Mouse (Mus musculus) frontal cortex, postnatal 10 days (tissue): ENCODE measurements around the gene Alg2.

Source experiments
- DNase-seq, 2 experiments: peaks; one replicate each; pipeline ENCODE4 v3.0.0; 2022; ENCODE audit warnings: low spot score in 2 of 2, mixed read lengths in 1 of 2

Alg2 gene

GRCm38 (mm10) chr4:47473968-47474729 is at the start of gene Alg2, which contains the start of gene Sec61b:
TSS of gene Alg2 (minus strand) at chr4:47474333.
TSS of gene Sec61b (plus strand) at chr4:47474658.
- DNase-seq, result peak; percentile 94 to 95

DNA sequence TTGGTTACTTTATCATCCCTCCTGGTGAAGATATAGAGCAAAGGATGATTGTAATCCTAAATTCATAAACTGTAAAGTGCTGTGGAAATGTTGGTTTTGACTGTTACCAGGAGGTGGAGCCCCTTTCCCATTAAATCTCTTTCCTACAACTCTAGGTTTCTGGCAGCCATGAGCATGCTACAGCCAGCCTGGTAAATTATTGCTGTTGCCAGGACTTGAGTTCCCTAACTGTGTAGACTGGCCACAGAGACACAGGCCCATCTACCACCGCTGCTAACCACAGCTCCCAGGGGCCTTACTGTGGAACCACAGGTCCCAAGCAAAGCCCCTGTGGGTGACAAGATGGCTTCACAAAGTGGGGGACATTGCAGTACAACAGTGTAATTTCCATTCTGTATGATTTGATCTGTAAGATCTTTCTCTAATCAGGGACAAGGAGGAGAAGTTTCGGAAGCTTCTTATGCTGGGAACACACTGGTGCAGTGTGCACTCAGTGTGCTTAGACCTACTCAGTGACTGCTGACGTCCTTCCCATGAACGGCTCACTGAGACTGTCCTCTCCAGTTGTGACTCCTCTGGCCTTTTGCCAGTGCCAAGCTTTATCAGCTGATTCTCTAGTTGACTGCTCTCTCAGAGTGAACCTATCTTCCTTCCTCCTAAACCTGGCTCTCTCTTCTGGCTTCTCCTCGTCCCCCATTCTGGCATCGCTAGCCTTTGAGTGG is 47.9 kb upstream of the Alg2 start:
- DNase-seq, result peak in 1 of 2 experiments; percentile 27

- no peak for DNase-seq
Observed at GRCm38 (mm10) chr4:47520076-47520475, 45.9 kb upstream of the Alg2 start.

DNA sequence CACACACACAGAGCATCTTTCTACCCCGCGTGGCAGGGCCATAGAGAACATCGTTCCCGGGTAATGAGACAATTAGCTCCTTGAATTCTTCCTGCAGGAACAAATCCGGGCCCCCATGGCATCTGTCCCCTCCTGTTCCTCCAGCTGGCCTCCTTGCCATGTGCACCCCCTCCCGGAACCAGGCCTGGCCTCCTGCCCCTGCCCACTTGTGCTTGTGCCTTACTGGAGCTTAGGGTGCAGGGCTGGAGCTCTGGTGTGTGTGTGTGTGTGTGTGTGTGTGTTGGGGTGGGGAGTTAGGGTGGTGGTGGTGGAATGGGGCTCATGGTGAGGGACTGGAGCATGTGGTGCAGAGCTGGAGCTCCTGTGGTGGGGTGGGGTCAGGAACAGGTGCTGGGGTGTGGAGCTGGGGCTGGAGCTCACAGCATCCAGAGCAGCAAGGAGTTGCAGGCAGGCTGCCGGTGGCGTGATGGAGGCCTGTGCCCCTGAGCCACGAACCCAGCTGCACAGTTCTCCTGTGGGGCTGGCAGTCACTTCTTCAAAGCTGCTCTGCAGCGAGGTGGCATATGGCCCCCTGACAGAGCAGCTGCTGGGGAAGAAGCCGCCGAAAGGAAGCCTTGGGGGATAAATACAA is 44.5 kb upstream of the Alg2 start:
- peak; percentile 25 to 29 for DNase-seq

DNA sequence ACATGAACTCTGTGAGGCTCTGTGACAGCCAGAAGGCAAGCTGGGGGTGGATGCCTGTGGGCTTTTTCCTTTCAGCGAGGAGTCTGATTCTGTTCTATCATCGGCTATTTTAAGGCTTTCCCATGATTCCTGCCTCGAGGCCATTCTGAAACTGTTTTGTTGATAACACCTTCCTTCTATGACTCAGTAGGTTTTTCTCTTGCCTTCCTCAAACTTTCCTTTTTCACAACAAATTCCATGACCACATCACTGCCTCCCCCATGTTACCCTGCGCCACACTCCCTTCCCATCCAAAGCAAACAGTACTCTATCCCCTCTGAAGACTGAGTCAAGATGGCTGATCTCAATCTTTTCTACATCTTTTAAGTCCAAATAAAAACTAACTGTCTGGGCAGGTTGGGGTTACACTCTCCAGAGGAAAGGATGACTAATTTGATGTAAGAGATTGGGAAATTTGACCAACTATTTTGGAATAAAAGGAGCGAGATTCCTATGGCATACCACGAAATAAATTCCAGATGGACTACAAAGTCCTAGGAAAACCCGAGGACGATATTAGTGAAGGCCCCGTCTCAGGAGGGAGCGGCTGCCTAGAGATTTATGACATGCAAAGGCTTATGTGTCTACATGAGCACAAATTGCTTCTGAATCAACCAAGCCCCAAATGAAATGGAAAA is 30.8 kb upstream of the Alg2 start:
- peak in 1 of 2 experiments; percentile 7 for DNase-seq

DNA sequence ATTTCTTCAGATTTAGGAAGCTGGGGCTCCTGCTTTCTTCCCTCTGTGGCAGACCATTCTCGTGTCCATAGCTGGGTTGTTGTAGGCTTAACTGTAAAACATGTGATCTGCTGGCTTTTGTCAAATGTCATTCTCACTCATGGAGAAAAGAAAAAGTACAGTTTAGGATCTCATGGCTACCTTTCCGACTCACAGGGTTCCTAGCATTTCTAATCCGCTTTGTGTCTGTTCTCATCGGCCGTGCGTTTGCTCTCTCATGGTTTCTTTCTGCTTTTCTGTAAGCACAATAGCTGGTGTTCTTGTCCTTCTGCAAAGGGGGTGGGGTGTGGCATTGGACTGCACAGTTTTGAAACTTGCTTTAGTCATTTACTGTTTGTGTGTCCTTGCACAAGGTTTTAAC is 28.9 kb upstream of the Alg2 start:
- DNase-seq, result no peak

DNA sequence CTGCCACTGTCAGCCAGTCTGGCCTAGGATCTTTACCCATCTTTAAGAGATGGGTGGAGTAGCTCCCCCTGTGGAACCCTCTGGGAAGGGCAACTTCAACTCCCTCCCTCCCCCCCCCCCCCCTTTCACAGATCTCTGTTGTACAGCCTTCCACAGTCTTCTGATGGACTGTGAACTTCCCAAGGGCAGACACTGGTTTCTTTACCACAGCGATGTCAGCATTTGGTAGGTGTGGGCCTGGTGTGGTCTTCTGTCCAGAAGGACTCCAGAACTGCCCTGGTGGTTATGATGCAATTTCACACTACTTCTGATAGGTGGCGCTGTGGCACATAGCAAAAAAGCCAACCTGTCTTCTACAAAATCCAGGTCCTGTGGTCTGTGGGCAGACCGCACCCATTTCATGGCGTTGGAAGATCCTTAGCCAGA is 28.4 kb upstream of the Alg2 start:
- peak; percentile 11 to 32 for DNase-seq

DNA sequence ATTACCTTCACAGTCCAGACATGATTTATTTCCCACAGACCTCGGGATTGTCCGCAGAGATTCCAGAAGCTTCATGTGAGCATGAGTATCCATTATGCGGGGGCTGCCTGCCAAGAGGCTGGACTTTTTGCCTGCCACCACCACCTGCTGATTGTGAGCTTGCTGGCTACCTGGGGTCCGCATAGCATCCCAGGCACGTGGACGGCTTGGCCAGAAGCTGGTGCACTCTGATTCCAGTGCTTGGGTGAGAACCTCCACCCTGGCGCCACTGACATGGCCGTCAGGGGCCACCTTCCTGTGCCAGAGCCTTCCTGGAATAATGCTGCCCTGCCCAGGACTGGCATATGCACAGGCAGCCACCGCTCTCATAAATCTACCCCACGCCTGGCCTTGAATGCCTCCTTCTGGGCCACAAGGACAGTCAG is 25.0 kb upstream of the Alg2 start:
- no peak for DNase-seq

DNA sequence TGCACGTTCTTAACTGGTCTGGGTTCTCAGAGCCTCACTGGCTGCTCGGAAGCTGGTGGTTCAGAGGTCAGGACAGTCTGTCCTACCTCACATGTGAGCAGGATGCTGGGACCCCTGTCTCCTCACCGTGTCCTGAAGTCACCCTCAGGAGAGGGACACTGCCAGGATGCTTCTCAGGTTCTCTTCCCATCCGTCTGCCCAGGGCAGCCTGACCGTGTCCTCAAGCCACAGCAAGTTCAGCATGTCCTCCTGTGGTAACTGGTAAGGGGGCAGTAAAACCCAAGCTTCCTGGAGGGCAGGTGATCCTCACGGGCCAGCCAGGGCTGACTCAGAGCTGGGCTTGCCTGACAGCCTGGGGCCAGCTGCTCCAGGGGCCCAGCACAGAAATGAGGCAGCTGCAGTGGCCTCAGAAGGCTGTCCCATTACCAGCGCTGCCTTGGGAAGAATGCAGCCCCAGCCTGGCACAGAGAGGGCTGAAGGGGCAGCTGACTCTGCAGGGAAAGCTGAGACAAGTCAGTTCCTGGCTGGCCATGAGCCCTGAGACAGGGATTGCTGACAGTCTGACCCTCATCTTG is 23.8 kb upstream of the Alg2 start:
- DNase-seq, result no peak

- DNase-seq, result no peak
Observed at GRCm38 (mm10) chr4:47494686-47495085, 20.6 kb upstream of the Alg2 start.

GRCm38 (mm10) chr4:47494137-47494536 is 20.0 kb upstream of the Alg2 start:
- no peak for DNase-seq

- DNase-seq, result no peak
Observed at GRCm38 (mm10) chr4:47493456-47493855, 19.3 kb upstream of the Alg2 start.

DNA sequence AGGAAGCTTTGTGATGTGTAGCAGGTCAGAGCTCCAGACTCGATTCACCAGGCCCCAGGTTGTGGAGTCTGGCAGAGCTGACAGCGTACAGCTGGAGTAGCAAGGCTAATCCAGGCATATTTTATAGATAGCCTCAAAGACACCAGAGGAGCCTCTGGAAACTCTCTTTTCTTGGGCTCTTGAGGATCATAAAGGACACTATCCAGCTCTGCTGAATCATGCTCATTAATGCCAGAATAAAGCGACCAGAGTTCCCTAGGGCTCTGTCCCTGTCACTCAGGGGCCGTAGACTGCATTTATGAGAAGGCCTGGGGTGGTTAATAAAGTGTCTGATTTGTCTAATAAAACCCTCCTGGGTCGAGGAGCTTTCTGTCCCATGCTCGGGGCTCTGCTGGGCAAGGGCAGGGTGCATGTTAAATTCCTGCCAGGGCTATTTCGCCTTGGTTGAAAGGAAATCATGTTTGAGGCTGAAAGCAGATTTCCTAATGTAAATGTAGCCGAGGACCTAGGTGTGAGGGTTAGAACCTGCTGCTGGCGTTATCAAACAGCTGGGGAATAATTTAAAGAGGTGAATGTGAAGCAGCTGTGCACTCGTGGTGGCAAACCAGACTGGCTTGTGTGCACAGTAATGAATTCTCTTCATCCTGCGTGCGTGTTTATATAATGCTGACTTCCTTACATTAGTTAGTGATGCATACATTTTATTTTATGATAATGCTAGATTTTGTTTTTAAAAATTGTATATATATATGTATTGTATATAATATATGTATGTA is 18.4 kb upstream of the Alg2 start:
- DNase-seq, result no peak

DNA sequence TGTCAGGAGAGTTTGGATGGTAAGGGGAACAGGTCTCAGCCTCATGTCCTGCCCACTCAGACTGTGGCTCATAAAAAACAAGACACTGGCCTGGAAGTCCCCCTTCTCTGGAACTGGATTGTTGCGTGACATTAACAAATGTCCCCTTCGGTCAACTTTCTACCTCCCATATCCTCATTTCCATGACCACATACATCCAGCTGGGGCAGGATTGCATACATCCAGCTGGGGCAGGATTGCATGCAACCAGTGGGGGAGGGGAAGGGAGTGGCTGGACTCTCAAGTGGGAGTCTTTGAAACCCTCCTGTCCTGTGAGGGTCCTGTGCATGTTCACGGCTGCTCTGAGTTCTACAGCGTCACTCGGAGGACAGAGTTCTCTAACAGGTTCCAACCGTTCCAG is 17.1 kb upstream of the Alg2 start:
- no peak for DNase-seq

DNA sequence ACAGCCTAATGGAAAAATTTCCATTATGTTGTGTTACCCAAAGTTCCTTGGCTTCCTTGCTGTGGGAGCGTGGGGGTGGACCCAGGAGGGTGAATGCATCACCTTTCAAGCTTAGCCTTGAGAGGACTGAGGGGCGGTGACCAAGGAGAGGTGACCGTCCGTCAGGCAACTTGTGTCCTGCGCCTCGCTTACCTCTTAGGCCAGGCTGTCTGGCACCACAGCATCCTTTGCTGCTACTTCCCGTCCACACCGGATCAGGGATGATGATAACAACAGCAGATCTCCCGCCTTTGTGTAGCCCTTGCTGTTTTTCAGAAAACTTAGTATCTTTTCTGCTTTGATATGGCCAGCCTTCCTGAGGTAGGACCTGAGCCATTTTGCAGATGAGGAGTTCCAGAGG is 6.4 kb upstream of the Alg2 start:
- no peak for DNase-seq

DNA sequence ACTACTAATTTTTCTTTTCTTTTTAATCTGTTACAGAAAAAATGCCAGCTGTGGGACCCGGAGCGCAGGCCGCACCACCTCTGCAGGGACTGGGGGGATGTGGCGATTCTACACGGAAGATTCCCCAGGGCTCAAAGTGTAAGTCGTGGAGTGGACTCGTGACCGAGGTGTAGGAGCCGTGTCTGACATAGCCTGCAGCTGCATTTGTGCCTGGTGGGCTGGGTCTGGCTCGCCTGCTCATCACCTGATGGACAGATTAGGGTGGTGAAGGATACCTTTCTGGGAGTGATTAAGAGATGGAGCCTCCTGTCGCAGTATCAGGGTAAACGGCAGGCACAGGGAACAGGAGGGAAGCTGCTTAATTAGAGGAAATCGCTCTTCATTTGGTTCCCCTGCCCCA is 6.0 kb upstream of the Alg2 start:
- DNase-seq, result no peak

- no peak for DNase-seq
Observed at GRCm38 (mm10) chr4:47477539-47477938, 3.4 kb upstream of the Alg2 start.

GRCm38 (mm10) chr4:47474730-47475643 is 854 bp upstream of the Alg2 start:
- DNase-seq, result no peak

DNA sequence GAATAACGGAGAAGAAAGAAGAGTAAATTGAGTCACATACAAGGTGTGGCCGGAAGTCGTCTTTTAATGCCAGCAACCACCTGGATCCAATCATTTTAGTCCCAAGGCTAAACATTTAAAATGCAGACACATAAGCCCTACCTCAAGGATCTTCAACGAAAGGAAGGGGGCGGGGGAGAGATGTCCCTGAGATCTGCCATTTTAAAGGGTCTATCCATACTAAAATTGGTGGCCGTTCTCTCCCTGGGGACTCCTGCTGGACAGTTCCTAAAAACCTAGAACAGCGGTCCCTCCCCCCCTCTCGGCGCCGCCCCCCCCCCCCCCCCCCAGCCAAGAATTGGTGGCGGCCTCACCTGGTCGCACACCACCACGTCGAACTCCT is 556 bp downstream of the Alg2 start:
- peak in 1 of 2 experiments; percentile 32 for DNase-seq

- no peak for DNase-seq
Observed at GRCm38 (mm10) chr4:47467196-47467595, 6.9 kb downstream of the Alg2 start.
